Comparison of ENCODE assay signal across 15 mouse cellular contexts in the genomic region with DNA sequence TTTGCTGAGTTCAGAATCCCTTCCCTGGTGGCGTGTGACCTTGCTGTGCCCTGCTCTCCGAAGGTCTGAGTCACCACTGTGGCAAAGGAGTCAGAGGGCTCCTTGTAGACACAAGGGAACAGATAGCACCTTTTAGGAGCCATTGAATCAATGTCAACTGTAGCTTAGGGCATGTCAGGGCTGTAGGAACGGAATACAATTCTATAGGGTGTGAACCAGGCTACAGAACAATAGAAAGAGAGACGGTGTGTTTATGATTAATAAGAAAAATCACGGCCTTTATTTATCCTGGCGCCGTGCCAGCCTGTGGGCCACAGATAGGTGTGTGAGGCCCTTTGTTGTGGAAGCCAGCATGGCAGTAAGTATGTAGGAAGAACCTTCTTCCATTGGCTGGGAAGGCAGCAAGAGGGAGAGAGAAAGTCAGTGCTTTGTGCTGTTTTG.
DNase-seq lines count a peak whose midpoint lies in the region; ATAC-seq and TF ChIP-seq lines count a peak whose summit lies in the region.
"Had no signal": no experiment of that assay in that cellular context is flagged by ENCODE, and none has a peak within 500 bp of the region (broad histone marks: within the 10 kb centered on the region; RNA-seq: fewer than 3 reads in every experiment).

No protein-coding gene starts in this region.

- H3K27ac ChIP-seq in lung, embryonic 14.5 days (ENCODE audit: low read depth), result no peak overlapping the region
- no peak overlapping the region for H3K27ac ChIP-seq in lung, postnatal 0 days (ENCODE audit: low read length)
- H3K27ac ChIP-seq in stomach, postnatal 0 days (replicated peaks), result peak overlapping the region; percentile 82
- H3K27ac ChIP-seq: limb, embryonic 12.5 days; liver, embryonic 14.5 days; macrophage; midbrain, embryonic 13.5 days had no signal

- no peaks in the 10 kb centered on the region for H3K36me3 ChIP-seq in lung, embryonic 14.5 days (ENCODE audit: insufficient read depth)
- no peaks in the 10 kb centered on the region for H3K36me3 ChIP-seq in lung, postnatal 0 days (ENCODE audit: insufficient read depth, low read length)
- no peaks in the 10 kb centered on the region for H3K36me3 ChIP-seq in stomach, postnatal 0 days (ENCODE audit: control insufficient read depth, insufficient read depth, low read length)
- H3K36me3 ChIP-seq: limb, embryonic 12.5 days; midbrain, embryonic 13.5 days had no signal

- no peak for TF ChIP-seq CTCF in lung, embryonic 14.5 days (IDR thresholded peaks at IDR 0.05; ENCODE audit: low read depth)
- TF ChIP-seq CTCF in lung, postnatal 0 days (IDR thresholded peaks at IDR 0.05), result no peak
- no peak for TF ChIP-seq CTCF in stomach, postnatal 0 days (IDR thresholded peaks at IDR 0.05; ENCODE audit: low read depth)

- no peaks in the 10 kb centered on the region for H3K27me3 ChIP-seq in lung, embryonic 14.5 days (ENCODE audit: insufficient read depth, low read length)
- no peaks in the 10 kb centered on the region for H3K27me3 ChIP-seq in lung, postnatal 0 days (replicated peaks; ENCODE audit: insufficient read depth, low read length)
- no peaks in the 10 kb centered on the region for H3K27me3 ChIP-seq in stomach, postnatal 0 days (ENCODE audit: control insufficient read depth, insufficient read depth, low read length)
- H3K27me3 ChIP-seq: midbrain, embryonic 13.5 days had no signal

- TF ChIP-seq EP300 in lung, postnatal 0 days (IDR thresholded peaks at IDR 0.05), result no peak
- peak; percentile 62 for TF ChIP-seq EP300 in stomach, postnatal 0 days (optimal IDR thresholded peaks at IDR 0.05)

- no peak overlapping the region for H3K4me2 ChIP-seq in lung, embryonic 14.5 days
- H3K4me2 ChIP-seq in lung, postnatal 0 days (replicated peaks; ENCODE audit: low read depth, low read length), result no peak overlapping the region
- no peak overlapping the region for H3K4me2 ChIP-seq in stomach, postnatal 0 days (replicated peaks; ENCODE audit: low read depth)
- H3K4me2 ChIP-seq: limb, embryonic 12.5 days; midbrain, embryonic 13.5 days had no signal

- H3K4me3 ChIP-seq in lung, embryonic 14.5 days (ENCODE audit: low read depth, low read length), result no peak overlapping the region
- H3K4me3 ChIP-seq in lung, postnatal 0 days (ENCODE audit: low read depth, low read length), result no peak overlapping the region
- no peak overlapping the region for H3K4me3 ChIP-seq in stomach, postnatal 0 days (ENCODE audit: low read depth, low read length)
- H3K4me3 ChIP-seq: limb, embryonic 12.5 days; midbrain, embryonic 13.5 days had no signal

- H3K9me3 ChIP-seq in lung, embryonic 14.5 days (ENCODE audit: low read depth, low read length), result 0 out of 2 replicates have a peak, but pooled peaks cover 3% of the 10 kb centered on the region
- H3K9me3 ChIP-seq in lung, postnatal 0 days (ENCODE audit: low read length), result no peaks in the 10 kb centered on the region
- H3K9me3 ChIP-seq in stomach, postnatal 0 days (ENCODE audit: control insufficient read depth, low read length), result no peaks in the 10 kb centered on the region
- H3K9me3 ChIP-seq: limb, embryonic 12.5 days; midbrain, embryonic 13.5 days had no signal

- no peak overlapping the region for H3K9ac ChIP-seq in lung, embryonic 14.5 days
- H3K9ac ChIP-seq in lung, postnatal 0 days (replicated peaks; ENCODE audit: low read depth), result no peak overlapping the region
- no peak overlapping the region for H3K9ac ChIP-seq in stomach, postnatal 0 days (ENCODE audit: low read length)
- H3K9ac ChIP-seq: limb, embryonic 12.5 days; liver, embryonic 14.5 days; midbrain, embryonic 13.5 days had no signal

- DNase-seq in lung, embryonic 14.5 days, result peak; percentile 60
- no peak for DNase-seq in lung, postnatal 0 days (ENCODE audit: low spot score)
- DNase-seq in R1 (ENCODE audit: low read depth, low spot score), result peak; percentile 33
- DNase-seq in gonadal fat pad, adult 2 months (ENCODE audit: low read depth), result peak; percentile 59
- DNase-seq in stomach, postnatal 0 days (ENCODE audit: low spot score), result peak; percentile 91
- no peak for DNase-seq in retina, embryonic 14.5 days (ENCODE audit: low spot score)
- no peak for DNase-seq in frontal cortex, postnatal 14 days (ENCODE audit: low spot score in 2 of 2)
- DNase-seq: cerebellum, adult 9-11 months; gastrocnemius, postnatal 10 days; right cerebral cortex, postnatal 14 days; thymus, postnatal 25 days had no signal

- 0 out of 2 replicates have a peak, but pooled peaks have one; percentile 11 for ATAC-seq in lung, embryonic 14.5 days (ENCODE audit: insufficient read depth)
- no peak for ATAC-seq in lung, postnatal 0 days
- ATAC-seq in stomach, postnatal 0 days (ENCODE audit: low FRiP score, low TSS enrichment), result peak; percentile 92
- ATAC-seq: midbrain, embryonic 13.5 days had no signal

- peaks cover 2% of the 10 kb centered on the region for H3K4me1 ChIP-seq in lung, embryonic 14.5 days (ENCODE audit: insufficient read depth)
- H3K4me1 ChIP-seq in lung, postnatal 0 days (ENCODE audit: insufficient read depth, low read depth, low read length), result 0 out of 2 replicates have a peak, but pooled peaks cover 3% of the 10 kb centered on the region
- H3K4me1 ChIP-seq in stomach, postnatal 0 days (replicated peaks; ENCODE audit: control insufficient read depth, insufficient read depth), result peaks cover 6% of the 10 kb centered on the region; the same call in 1 of the 2 replicates
- H3K4me1 ChIP-seq: midbrain, embryonic 13.5 days had no signal

- 42% methylated on average over 7 of the region's 7 CpGs for WGBS in lung, embryonic 14.5 days
- WGBS in lung, postnatal 0 days, result 35% methylated on average over 7 of the region's 7 CpGs
- 37% methylated on average over 7 of the region's 7 CpGs for WGBS in stomach, postnatal 0 days

Comparison
In these comparisons a context has a peak if more than half of its experiments do, and no peak if none do; other contexts are left out.
1. DNase-seq: peak in lung, embryonic 14.5 days (single experiment), R1 (single experiment), gonadal fat pad, adult 2 months (single experiment) and stomach, postnatal 0 days (single experiment); none in lung, postnatal 0 days (single experiment), retina, embryonic 14.5 days (single experiment) and frontal cortex, postnatal 14 days (0 of 2).